Mouse (Mus musculus) CH12F3 (cell line): ENCODE measurements around the gene Clspn.

Experiments used
- in situ Hi-C: fragments of 300-500 bp; cut with MboI; formaldehyde crosslinking; loops from 2 replicates; pipeline ENCODE4 v1.14.3; 2020; ENCODE audit warnings: low sequenced_read_pairs

The Clspn gene

DNA sequence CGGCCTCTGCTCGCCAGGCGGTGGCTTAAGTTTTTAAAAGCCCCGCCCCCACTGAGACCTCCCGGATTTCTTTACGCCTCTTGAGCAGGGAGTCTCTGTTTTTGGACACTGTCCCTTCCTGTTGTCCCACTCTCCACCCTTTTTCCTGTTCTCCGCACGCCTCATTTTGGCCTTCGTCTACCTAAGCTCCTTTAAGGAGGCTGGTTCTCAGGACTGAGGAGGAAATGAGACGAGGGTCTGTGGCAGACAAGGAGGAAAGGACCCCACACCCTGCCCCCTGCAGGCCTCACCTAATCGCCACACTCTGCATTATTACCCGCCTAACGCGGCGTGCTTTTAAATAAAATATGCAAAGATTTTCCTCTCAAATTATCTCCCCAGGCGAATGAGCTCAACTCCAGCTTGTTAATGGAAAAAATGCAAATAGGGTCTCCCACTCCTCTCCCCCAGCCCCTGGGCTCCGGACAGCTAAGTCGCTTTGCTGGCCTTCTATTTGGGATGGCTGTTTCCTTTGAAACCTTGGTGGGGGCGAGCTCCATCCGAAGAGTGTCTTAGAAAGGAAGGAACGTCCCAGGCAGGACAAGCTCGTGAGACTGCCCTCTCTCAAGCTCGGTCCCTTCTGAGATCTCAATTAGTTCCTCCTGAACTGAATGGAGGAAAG lies 70.4 kb downstream of the Clspn start:
- in situ Hi-C loops, result no loop called here

DNA sequence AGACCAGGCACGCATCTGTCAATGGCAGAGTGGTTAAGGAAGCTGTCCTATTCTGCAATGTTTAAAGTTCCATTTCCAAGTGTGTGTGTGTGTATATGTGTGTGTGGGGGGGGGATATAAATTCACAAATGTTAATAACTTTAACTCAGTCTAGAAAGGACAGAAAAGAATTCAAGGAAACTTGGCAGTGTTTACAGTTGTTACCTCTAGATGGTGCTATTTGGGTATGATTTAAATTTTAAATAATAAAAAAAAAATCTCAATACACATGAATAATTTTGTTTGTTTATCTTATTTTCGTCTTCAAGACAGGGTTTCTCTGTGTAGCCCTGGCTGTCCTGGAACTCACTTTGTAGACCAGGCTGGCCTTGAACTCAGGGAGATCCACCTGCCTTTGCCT lies 75.2 kb downstream of the Clspn start:
- in situ Hi-C loops, result no loop called here

DNA sequence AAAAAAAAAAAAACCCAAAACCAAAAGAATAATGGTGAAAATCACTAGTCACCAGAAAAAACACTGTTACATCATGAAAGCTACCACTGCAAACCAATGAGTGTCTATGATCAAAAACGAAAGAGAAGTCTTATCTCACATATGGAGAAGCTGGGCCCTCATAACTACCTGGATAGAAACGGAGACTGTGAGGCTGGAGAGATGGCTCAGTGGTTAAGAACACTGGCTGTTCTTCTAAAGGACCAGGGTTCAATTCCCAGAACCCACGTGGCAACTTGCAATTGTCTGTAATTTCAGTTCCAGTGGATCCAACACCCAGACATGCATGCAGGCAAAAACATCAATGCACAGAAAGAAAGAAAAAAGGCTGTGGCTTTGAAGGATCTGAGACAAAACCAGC lies 75.9 kb downstream of the Clspn start:
- in situ Hi-C loops, result no loop called here

DNA sequence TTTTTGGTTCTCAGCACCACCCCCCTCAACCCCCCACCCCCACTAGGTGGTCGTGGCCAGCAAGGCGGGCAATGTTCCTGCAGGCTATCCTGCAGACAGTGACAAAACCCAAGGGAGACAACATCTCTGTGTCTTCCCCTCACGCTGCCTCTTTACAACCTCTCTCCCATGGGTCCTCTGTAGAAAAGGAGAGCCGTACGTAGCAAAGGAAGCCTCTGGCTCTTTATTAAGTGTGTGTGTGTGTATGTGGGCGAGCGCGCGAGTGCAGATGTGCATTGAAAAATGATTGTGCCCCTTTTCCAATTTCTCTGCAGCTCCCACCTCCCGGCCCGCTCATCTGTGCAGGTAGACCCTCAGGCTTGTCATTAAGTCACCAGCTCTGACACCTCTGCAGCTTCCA lies 79.6 kb downstream of the Clspn start:
- in situ Hi-C loops, result no loop called here

DNA sequence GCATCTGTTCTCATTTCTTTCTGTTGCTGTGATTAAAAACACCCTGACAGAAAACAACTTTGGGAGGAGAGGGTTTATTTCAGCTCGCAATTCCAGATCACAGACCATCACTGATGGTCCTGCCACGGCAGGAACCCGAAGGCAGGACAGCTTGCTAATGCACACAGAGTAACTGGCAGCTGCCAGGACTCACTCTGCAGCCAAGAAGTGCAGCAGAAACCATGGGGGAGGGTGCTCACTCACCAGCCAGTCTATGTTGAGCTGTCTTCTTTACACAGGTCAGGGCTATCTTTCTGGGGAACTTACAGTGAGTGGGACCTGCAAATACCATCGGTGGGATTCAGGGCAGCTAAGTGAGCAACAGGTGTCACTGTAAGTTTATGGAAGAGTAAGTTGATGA lies 80.7 kb downstream of the Clspn start:
- in situ Hi-C loops, result no loop called here

DNA sequence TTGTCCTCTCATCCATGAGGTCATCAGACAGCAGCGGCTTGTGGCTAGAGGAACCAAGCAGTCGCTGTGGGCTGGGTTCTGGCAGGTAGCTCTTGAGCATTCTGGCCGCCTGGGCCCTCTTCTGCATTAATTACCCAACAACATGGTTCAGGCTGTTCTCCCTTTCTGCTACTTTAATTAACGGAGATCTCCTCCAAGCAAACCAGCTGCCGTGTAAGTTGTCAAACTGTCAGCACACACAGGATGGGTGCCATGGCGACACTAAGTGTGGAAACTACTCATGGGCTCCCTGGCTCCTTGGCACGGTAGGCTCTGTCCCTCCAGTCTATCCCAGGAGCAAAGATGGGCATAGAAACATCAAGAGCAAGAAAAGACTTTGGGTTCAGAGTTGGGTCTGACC lies 82.6 kb downstream of the Clspn start:
- in situ Hi-C loops, result no loop called here

DNA sequence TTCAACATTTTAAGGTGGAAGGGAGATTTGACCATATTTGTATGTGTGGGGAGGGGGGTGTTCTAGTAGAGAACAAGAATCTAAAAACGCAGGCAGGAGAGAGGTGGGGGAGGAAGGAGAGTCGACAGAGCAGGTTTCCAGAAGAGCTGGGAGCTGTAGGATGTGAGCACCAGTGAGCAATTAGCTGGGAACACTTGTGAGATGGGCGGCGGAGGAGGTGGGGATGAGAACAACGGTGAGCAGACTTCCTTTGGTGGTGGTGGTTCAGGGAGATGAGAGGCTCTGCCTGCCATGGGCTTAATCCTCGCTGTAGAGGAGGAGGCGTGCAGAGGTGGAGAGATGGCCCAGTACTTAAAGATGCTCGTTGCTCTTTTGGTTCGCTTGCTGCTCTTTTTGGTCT lies 85.2 kb downstream of the Clspn start:
- in situ Hi-C loops, result no loop called here
